Mouse (Mus musculus) embryonic facial prominence, embryonic 10.5 days (tissue): ENCODE results near the gene Mrgprg. TPM values are rescaled to one million over a fixed set of nuclear protein-coding genes. Genes with fewer than 3 reads are reported as not detected.
A peak's percentile ranks its signal among the peaks of the same experiment; 100 is the strongest.

Source experiments
- DNase-seq: peaks from one replicate; pipeline ENCODE4 v3.0.0-alpha.2; 2017; ENCODE audit warnings: low spot score
- H3K27ac ChIP-seq: fragments of 300-500 bp; sonication (generic); replicated peaks from 2 replicates; pipeline ENCODE4 v1.5.1; 2016; ENCODE audit warnings: mild to moderate bottlenecking
- H3K27me3 ChIP-seq: fragments of 300-500 bp; sonication (generic); replicated peaks from 2 replicates; pipeline ENCODE4 v1.6.1; 2016; ENCODE audit warnings: low read depth, mild to moderate bottlenecking; ENCODE audit not compliant: poor library complexity, severe bottlenecking
- H3K36me3 ChIP-seq: fragments of 300-500 bp; sonication (generic); replicated peaks from 2 replicates; pipeline ENCODE4 v1.6.1; 2016; ENCODE audit warnings: mild to moderate bottlenecking, moderate library complexity
- H3K4me1 ChIP-seq: fragments of 300-500 bp; sonication (generic); 2 replicates; pipeline ENCODE4 v1.6.1; 2016
- H3K4me3 ChIP-seq: fragments of 300-500 bp; sonication (generic); 2 replicates; pipeline ENCODE4 v1.5.1; 2016; ENCODE audit warnings: mild to moderate bottlenecking, moderate library complexity
- H3K9me3 ChIP-seq: fragments of 300-500 bp; sonication (generic); 2 replicates; pipeline ENCODE4 v1.6.1; 2016; ENCODE audit warnings: mild to moderate bottlenecking
- WGBS: fragments of 180-500 bp; shearing (Covaris S2); methylation state at CpG from one replicate; pipeline ENCODE4 v1.1.7; 2016; 5-methylcytosine and 5-hydroxymethylcytosine counted together
- polyA plus RNA-seq: library from polyadenylated mRNA; unstranded; fragments of >200 nt; fragmentation: Nextera tagmentation; extraction: Ambion mirVana; gene quantifications from 2 replicates; pipeline ENCODE4 v1.2.1, GENCODE M21; 2016

The Mrgprg gene
- polyA plus RNA-seq, 1 experiment from 2014 or later, result not detected

DNA sequence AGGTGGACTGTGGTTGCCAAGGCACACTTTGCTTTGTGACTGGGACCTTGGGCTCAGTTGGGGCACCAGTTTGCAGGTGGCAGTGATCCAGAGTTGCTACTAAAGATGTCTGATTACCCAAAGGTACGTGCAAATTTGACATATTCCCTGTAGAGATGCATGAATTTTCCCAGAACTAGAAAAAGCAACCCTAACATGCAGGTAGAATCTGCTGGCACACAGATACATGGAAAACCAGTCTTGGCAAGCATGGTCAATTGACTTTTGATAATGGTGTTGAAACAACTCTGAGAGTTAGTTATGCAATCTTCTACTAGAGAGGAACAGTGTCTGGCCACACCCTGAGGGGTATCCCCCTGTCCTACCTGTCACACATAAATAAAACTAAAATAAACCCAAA is 15.4 kb downstream of the Mrgprg start:
- no peak for DNase-seq
- Histone ChIP-seq H3K4me1 (peaks cover 15% of the 10 kb centered on the region), H3K27me3 (peaks cover 54% of the 10 kb centered on the region), H3K4me3 (no peak overlapping the region), H3K36me3 (no peaks in the 10 kb centered on the region), H3K9me3 (no peaks in the 10 kb centered on the region), H3K27ac (no peak overlapping the region)
- WGBS, result 84% methylated on average over 1 of the region's 1 CpGs

- Histone ChIP-seq H3K4me3 (no peak overlapping the region), H3K27ac (peak overlapping the region; percentile 63; the same call in 1 of the 2 replicates), H3K4me1 (peaks cover 12% of the 10 kb centered on the region), H3K36me3 (no peaks in the 10 kb centered on the region), H3K27me3 (peaks cover 31% of the 10 kb centered on the region), H3K9me3 (no peaks in the 10 kb centered on the region)
- DNase-seq, result no peak
- 74% methylated on average over 3 of the region's 3 CpGs for WGBS
Measured at GRCm38 (mm10) chr7:143749045-143749444, 17.7 kb downstream of the Mrgprg start.

DNA sequence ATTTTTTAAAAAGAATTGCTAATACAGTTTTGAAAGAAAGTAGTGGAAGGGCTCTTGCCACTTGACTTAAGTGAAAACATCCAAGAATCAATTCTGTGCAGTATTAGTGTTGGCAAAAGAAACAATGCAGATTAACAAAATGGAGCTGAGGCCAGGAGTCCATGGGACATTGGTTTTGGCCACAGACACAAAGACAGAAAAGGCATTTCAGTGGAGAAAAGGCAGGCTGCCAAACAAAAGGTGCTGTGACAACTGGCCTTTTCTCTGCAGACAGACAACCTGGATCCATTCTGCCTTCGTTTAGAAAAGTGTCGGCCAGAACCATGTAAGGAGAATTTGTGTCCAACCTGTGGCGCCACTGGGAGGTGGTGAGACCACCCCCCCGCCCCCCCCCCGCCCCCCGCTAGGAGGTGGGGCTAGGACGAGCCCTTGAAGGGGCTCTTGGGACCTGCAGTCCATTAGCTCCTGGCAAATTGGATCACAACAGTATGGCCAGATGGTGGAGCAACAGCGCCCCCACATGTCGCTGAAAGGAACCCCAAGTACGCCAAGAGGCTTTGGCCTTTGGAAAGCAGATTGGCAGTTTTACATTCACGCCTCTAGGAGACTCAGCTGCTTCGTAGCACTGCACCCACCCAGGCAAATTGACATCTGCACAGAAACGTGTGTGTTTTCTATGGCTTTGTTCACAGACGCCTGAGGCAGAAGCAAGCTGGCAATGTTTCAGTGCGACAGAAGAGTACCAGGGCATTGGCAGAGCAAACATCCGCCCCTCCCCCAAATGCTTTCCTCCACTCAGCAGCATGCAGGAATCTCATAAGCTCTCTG is 18.5 kb downstream of the Mrgprg start:
- WGBS, result 3% methylated on average over 16 of the region's 16 CpGs
- peak; percentile 91 for DNase-seq
- H3K4me3 ChIP-seq, result peak overlapping the region; percentile 46

DNA sequence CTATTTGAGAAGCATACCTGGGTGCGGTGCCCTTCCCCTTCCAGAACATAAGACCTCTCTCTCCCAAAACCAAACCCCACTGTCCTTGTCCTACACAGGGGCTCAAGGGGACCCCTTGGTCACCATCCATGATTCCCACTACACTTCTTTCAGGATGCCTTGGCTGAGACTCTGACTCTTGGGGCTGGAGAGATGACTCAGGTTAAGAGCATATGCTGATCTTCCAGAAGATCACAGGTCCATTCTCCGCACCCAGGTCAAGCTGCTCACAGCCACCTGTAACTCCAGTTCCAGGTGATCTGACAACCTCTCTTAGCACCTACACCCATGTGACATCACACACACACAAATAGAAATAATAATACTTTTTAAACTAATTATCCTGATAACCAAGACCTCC is 26.1 kb downstream of the Mrgprg start:
- H3K9me3 ChIP-seq, result no peaks in the 10 kb centered on the region
- H3K36me3 ChIP-seq, result no peaks in the 10 kb centered on the region
- 18% methylated on average over 2 of the region's 2 CpGs for WGBS
- peak overlapping the region; percentile 79 for H3K4me3 ChIP-seq
- DNase-seq, result no peak
- H3K4me1 ChIP-seq, result peaks cover 33% of the 10 kb centered on the region
- peak overlapping the region; percentile 92 for H3K27ac ChIP-seq
- peaks cover 38% of the 10 kb centered on the region for H3K27me3 ChIP-seq

More for the DNA sequence above, 18.5 kb downstream of the Mrgprg start:
- H3K9me3 ChIP-seq, result no peaks in the 10 kb centered on the region
- no peaks in the 10 kb centered on the region for H3K36me3 ChIP-seq
- H3K4me1 ChIP-seq, result peaks cover 12% of the 10 kb centered on the region
- H3K27ac ChIP-seq, result peak overlapping the region; percentile 63
- peaks cover 30% of the 10 kb centered on the region for H3K27me3 ChIP-seq

GRCm38 (mm10) chr7:143739511-143740461 is 27.0 kb downstream of the Mrgprg start:
- Histone ChIP-seq H3K4me3 (peak overlapping the region; percentile 79), H3K27ac (peak overlapping the region; percentile 92), H3K4me1 (peaks cover 33% of the 10 kb centered on the region), H3K36me3 (no peaks in the 10 kb centered on the region), H3K27me3 (peaks cover 38% of the 10 kb centered on the region), H3K9me3 (no peaks in the 10 kb centered on the region)
- DNase-seq, result peak; percentile 91
- 3% methylated on average over 38 of the region's 38 CpGs for WGBS

DNA sequence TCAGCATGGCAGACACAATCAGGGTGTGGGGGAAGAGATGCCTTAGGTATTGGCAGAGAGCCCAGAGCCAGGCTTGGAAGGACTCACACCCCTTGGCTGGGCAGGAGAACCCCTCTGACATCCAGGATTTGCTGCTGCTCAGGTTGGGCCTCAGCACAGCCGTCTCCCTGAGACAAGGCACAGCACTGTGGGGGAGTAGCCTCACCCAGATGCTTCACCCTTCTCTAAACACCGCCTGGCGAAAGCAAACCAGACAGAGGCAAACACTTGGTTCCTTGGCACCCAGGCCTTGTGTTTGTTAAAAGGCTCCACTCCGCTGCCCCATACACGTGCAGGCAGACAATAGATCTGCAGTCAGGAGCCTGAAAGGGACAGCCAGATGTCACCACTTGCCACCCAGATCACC is 28.2 kb downstream of the Mrgprg start:
- peak overlapping the region; percentile 79 for H3K4me3 ChIP-seq
- no peaks in the 10 kb centered on the region for H3K9me3 ChIP-seq
- H3K27me3 ChIP-seq, result peaks cover 38% of the 10 kb centered on the region
- peak overlapping the region; percentile 69; the same call in 1 of the 2 replicates for H3K27ac ChIP-seq
- WGBS, result 50% methylated on average over 5 of the region's 5 CpGs
- DNase-seq, result no peak
- H3K4me1 ChIP-seq, result peaks cover 33% of the 10 kb centered on the region
- H3K36me3 ChIP-seq, result no peaks in the 10 kb centered on the region

DNA sequence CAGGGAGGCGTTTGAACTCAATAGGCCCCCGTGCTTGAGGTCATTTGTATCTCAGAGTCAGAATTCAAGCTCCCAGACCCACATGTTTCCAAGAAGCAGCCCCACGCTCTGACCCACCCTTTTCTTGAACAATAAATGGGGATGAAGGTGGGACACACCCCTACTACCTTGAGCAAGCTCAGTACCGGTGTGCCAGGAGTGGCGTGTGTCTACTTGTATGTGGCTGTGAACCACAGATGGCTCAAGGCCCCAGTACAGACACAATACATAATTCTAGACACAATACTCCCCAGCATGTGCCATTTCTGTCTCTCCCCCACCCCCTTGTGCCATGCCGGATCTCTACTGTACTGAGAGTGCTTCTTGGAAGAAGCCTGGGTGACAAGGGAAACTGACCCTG is 28.6 kb downstream of the Mrgprg start:
- Histone ChIP-seq H3K27ac (no peak overlapping the region), H3K9me3 (no peaks in the 10 kb centered on the region), H3K4me3 (no peak overlapping the region), H3K27me3 (peaks cover 38% of the 10 kb centered on the region), H3K4me1 (peaks cover 33% of the 10 kb centered on the region), H3K36me3 (no peaks in the 10 kb centered on the region)
- DNase-seq, result no peak
- WGBS, result 82% methylated on average over 6 of the region's 6 CpGs

DNA sequence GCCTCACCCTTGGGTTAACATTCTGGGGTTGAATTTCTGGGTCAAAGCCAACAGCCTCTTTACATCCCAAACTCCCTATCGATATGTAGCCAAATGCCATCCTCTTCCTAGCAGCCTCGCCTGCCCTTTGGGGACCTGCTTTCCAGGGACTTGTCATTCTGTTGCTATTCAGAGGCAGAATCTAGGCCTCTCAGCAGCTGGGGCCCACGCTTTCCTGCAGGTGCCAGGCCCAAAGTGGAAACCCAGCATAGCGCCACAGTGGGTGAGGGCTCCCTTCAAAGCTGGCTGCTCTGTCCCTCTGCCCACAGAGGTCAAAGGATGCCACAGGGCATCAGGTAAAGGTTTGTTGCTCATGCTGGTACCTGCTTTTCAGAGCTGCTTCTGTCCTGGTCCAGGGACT is 33.0 kb downstream of the Mrgprg start:
- Histone ChIP-seq H3K4me3 (no peak overlapping the region), H3K36me3 (no peaks in the 10 kb centered on the region), H3K27ac (no peak overlapping the region), H3K27me3 (peaks cover 2% of the 10 kb centered on the region; the same call in 1 of the 2 replicates), H3K4me1 (peaks cover 15% of the 10 kb centered on the region), H3K9me3 (no peaks in the 10 kb centered on the region)
- WGBS, result 89% methylated on average over 4 of the region's 4 CpGs
- no peak for DNase-seq

GRCm38 (mm10) chr7:143729886-143730285 is 36.9 kb downstream of the Mrgprg start:
- no peaks in the 10 kb centered on the region for H3K27me3 ChIP-seq
- H3K27ac ChIP-seq, result no peak overlapping the region
- no peaks in the 10 kb centered on the region for H3K9me3 ChIP-seq
- DNase-seq, result no peak
- H3K4me3 ChIP-seq, result no peak overlapping the region
- 85% methylated on average over 10 of the region's 10 CpGs for WGBS
- H3K4me1 ChIP-seq, result peaks cover 7% of the 10 kb centered on the region; the same call in 1 of the 2 replicates
- H3K36me3 ChIP-seq, result no peaks in the 10 kb centered on the region

- H3K36me3 ChIP-seq, result no peaks in the 10 kb centered on the region
Measured at GRCm38 (mm10) chr7:143726396-143726795, 40.4 kb downstream of the Mrgprg start.

GRCm38 (mm10) chr7:143723841-143724240 is 43.0 kb downstream of the Mrgprg start:
- no peak for DNase-seq
- peaks cover 23% of the 10 kb centered on the region for H3K4me1 ChIP-seq
- H3K27ac ChIP-seq, result no peak overlapping the region
- H3K9me3 ChIP-seq, result no peaks in the 10 kb centered on the region
- WGBS, result 80% methylated on average over 4 of the region's 4 CpGs
- H3K4me3 ChIP-seq, result no peak overlapping the region
- no peaks in the 10 kb centered on the region for H3K36me3 ChIP-seq
- no peaks in the 10 kb centered on the region for H3K27me3 ChIP-seq

More at GRCm38 (mm10) chr7:143726396-143726795, 40.4 kb downstream of the Mrgprg start:
- Histone ChIP-seq H3K27ac (no peak overlapping the region), H3K4me3 (no peak overlapping the region), H3K9me3 (no peaks in the 10 kb centered on the region), H3K27me3 (no peaks in the 10 kb centered on the region), H3K4me1 (peaks cover 20% of the 10 kb centered on the region; the same call in 1 of the 2 replicates)
- WGBS, result 80% methylated on average over 4 of the region's 4 CpGs
- no peak for DNase-seq

GRCm38 (mm10) chr7:143722646-143723045 is 44.1 kb downstream of the Mrgprg start:
- Histone ChIP-seq H3K4me3 (no peak overlapping the region), H3K4me1 (peaks cover 27% of the 10 kb centered on the region), H3K36me3 (no peaks in the 10 kb centered on the region), H3K27me3 (no peaks in the 10 kb centered on the region), H3K9me3 (no peaks in the 10 kb centered on the region), H3K27ac (no peak overlapping the region)
- WGBS, result 89% methylated on average over 5 of the region's 5 CpGs
- no peak for DNase-seq
